Mouse (Mus musculus) neutrophil, adult 59 days (primary cell): ENCODE measurements around the gene Ccdc73. TPM values are rescaled to one million over a fixed set of nuclear protein-coding genes. Genes with fewer than 3 reads are reported as not detected.

Source experiments
- total RNA-seq, 2 experiments: library from RNA; stranded (reverse); gene quantifications; 1 replicate in 1 of 2; 2 replicates in 1 of 2; pipeline ENCODE4 v1.2.4; 2023

Ccdc73 gene
- not detected for total RNA-seq

GRCm38 (mm10) chr2:104867282-104867855, at the start of gene Ccdc73:
TSS of gene Ccdc73 (plus strand) at chr2:104867805.

GRCm38 (mm10) chr2:104849276-104849990, 18.2 kb upstream of the Ccdc73 start, which contains the start of gene Prrg4:
TSS of gene Prrg4 (minus strand) at chr2:104849876.

GRCm38 (mm10) chr2:105016967-105017287, 149.3 kb downstream of the Ccdc73 start, which contains the start of gene Eif3m:
TSS of gene Eif3m (minus strand) at chr2:105017080.

Other genes with a start within 250 kb of the Ccdc73 start
- gene Tcp11l1, start 155.6 kb upstream of the Ccdc73 start, total RNA-seq, result 1 to 10 TPM; 4.1 to 4.2 TPM
- not detected for gene Pin1rt1, start 151.4 kb upstream of the Ccdc73 start, total RNA-seq
- 1 to 10 TPM; 5.1 to 5.2 TPM for gene Depdc7, start 124.9 kb upstream of the Ccdc73 start, total RNA-seq
- 1 to 10 TPM; 6.6 to 8.4 TPM for gene Qser1, start 51.0 kb upstream of the Ccdc73 start, total RNA-seq
- under 1 TPM; 0.24 TPM for gene Prrg4, start 17.9 kb upstream of the Ccdc73 start, total RNA-seq
- 10 to 100 TPM; 64.0 to 66.4 TPM for gene Eif3m, start 149.3 kb downstream of the Ccdc73 start, total RNA-seq
- not detected for gene Gm11060, start 224.2 kb downstream of the Ccdc73 start, total RNA-seq